Mouse (Mus musculus) stomach, embryonic 14.5 days (tissue): ENCODE data around the gene Sema6c. TPM values are rescaled to one million over a fixed set of nuclear protein-coding genes. Genes with fewer than 3 reads are reported as not detected.
"Not testable (repeated sequence)": the region's sequence is repeated elsewhere in the genome, so short reads cannot be mapped to it uniquely, and the experiment has no call there.

ENCODE experiments used
- ATAC-seq: fragments of 200-750 bp; cut with Nextera tagmentation; 2 replicates; pipeline ENCODE4 v1.8.0; 2017; ENCODE audit warnings: low read depth, moderate TSS enrichment; ENCODE audit not compliant: insufficient number of reproducible peaks, insufficient read depth, low FRiP score
- H3K27ac ChIP-seq: fragments of 300-500 bp; sonication (generic); 2 replicates; pipeline ENCODE4 v1.5.1; 2014; ENCODE audit warnings: mild to moderate bottlenecking, low read length, moderate library complexity, mixed read lengths
- H3K27me3 ChIP-seq: fragments of 300-500 bp; sonication (generic); 2 replicates; pipeline ENCODE4 v1.6.1; 2014; ENCODE audit warnings: low read length, control low read depth, mixed read lengths; ENCODE audit not compliant: control insufficient read depth, insufficient read depth
- H3K36me3 ChIP-seq: fragments of 300-500 bp; sonication (generic); 2 replicates; pipeline ENCODE4 v1.6.1; 2014; ENCODE audit warnings: mild to moderate bottlenecking, control low read depth, low read length, moderate library complexity, mixed read lengths; ENCODE audit not compliant: control insufficient read depth, insufficient read depth
- H3K4me1 ChIP-seq: fragments of 300-500 bp; sonication (generic); 2 replicates; pipeline ENCODE4 v1.6.1; 2014; ENCODE audit warnings: low read length, control low read depth, mixed read lengths; ENCODE audit not compliant: control insufficient read depth, insufficient read depth
- H3K4me2 ChIP-seq: fragments of 300-500 bp; sonication (generic); replicated peaks from 2 replicates; pipeline ENCODE4 v1.6.1; 2014; ENCODE audit warnings: low read depth, low read length, control low read depth
- H3K4me3 ChIP-seq: fragments of 300-500 bp; sonication (generic); 2 replicates; pipeline ENCODE4 v1.5.1; 2014; ENCODE audit warnings: low read depth, low read length, control low read depth
- H3K9ac ChIP-seq: fragments of 300-500 bp; sonication (generic); replicated peaks from 2 replicates; pipeline ENCODE4 v1.6.1; 2014; ENCODE audit warnings: low read depth, mild to moderate bottlenecking, control low read depth, low read length, moderate library complexity, mixed read lengths
- H3K9me3 ChIP-seq: fragments of 300-500 bp; sonication (generic); 2 replicates; pipeline ENCODE4 v1.6.1; 2016; ENCODE audit warnings: low read depth, low read length, control low read depth; ENCODE audit not compliant: control insufficient read depth
- WGBS: fragments of 180-500 bp; shearing (Covaris S2); extraction: QIAGEN DNeasy Blood & Tissue Kit; methylation state at CpG from one replicate; pipeline ENCODE4 v1.1.7; 2014; 5-methylcytosine and 5-hydroxymethylcytosine counted together
- polyA plus RNA-seq: library from polyadenylated mRNA; unstranded; fragments of >200 nt; fragmentation: Nextera tagmentation; extraction: Ambion mirVana; gene quantifications from 2 replicates; pipeline ENCODE4 v1.2.1, GENCODE M21; 2014

Sema6c gene
- polyA plus RNA-seq, 1 experiment from 2014 or later, result 5.8 TPM

- WGBS, result 92% methylated on average over 6 of the region's 6 CpGs
- no peaks in the 10 kb centered on the region for H3K27me3 ChIP-seq
- no peaks in the 10 kb centered on the region for H3K9me3 ChIP-seq
- H3K36me3 ChIP-seq, result peaks cover 63% of the 10 kb centered on the region
- H3K4me2 ChIP-seq, result no peak overlapping the region
- H3K9ac ChIP-seq, result no peak overlapping the region
- no peak overlapping the region for H3K27ac ChIP-seq
- no peak overlapping the region for H3K4me3 ChIP-seq
- no peak for ATAC-seq
- H3K4me1 ChIP-seq, result no peaks in the 10 kb centered on the region
Observed at GRCm38 (mm10) chr3:95203880-95204279, 43.6 kb downstream of the Sema6c start.

- Histone ChIP-seq H3K36me3 (peaks cover 41% of the 10 kb centered on the region), H3K27me3 (no peaks in the 10 kb centered on the region), H3K27ac (no peak overlapping the region), H3K9me3 (no peaks in the 10 kb centered on the region), H3K4me3 (no peak overlapping the region), H3K4me2 (no peak overlapping the region), H3K4me1 (no peaks in the 10 kb centered on the region), H3K9ac (no peak overlapping the region)
- 80% methylated on average over 4 of the region's 4 CpGs for WGBS
- ATAC-seq, result no peak
Observed at GRCm38 (mm10) chr3:95208286-95208685, 48.0 kb downstream of the Sema6c start.

GRCm38 (mm10) chr3:95210585-95210984 lies 50.3 kb downstream of the Sema6c start:
- Histone ChIP-seq H3K9me3 (no peaks in the 10 kb centered on the region), H3K27ac (no peak overlapping the region), H3K9ac (no peak overlapping the region), H3K4me3 (no peak overlapping the region), H3K27me3 (no peaks in the 10 kb centered on the region), H3K36me3 (peaks cover 21% of the 10 kb centered on the region), H3K4me1 (no peaks in the 10 kb centered on the region), H3K4me2 (no peak overlapping the region)
- WGBS, result 82% methylated on average over 2 of the region's 2 CpGs
- ATAC-seq, result no peak

- not testable (repeated sequence) for H3K4me1 ChIP-seq, ATAC-seq, H3K9me3 ChIP-seq, H3K4me3 ChIP-seq, H3K27me3 ChIP-seq, H3K4me2 ChIP-seq, H3K27ac ChIP-seq, H3K9ac ChIP-seq
- 95% methylated on average over 7 of the region's 10 CpGs for WGBS
- peaks cover 15% of the 10 kb centered on the region for H3K36me3 ChIP-seq
Observed at GRCm38 (mm10) chr3:95212889-95213608, 52.8 kb downstream of the Sema6c start.

GRCm38 (mm10) chr3:95213609-95213975 lies 53.3 kb downstream of the Sema6c start:
- Histone ChIP-seq H3K9me3 (no peaks in the 10 kb centered on the region), H3K9ac (no peak overlapping the region), H3K36me3 (peaks cover 13% of the 10 kb centered on the region; the same call in 1 of the 2 replicates), H3K4me3 (no peak overlapping the region), H3K27ac (no peak overlapping the region), H3K4me2 (no peak overlapping the region), H3K27me3 (no peaks in the 10 kb centered on the region), H3K4me1 (peaks cover 6% of the 10 kb centered on the region; the same call in 1 of the 2 replicates)
- WGBS, result 94% methylated on average over 1 of the region's 1 CpGs
- ATAC-seq, result no peak

- ATAC-seq, result peak; percentile 17
- peak overlapping the region; percentile 99 for H3K27ac ChIP-seq
- H3K4me1 ChIP-seq, result peaks cover 6% of the 10 kb centered on the region; the same call in 1 of the 2 replicates
- H3K4me3 ChIP-seq, result peak overlapping the region; percentile 60
- no peaks in the 10 kb centered on the region for H3K9me3 ChIP-seq
- peaks cover 19% of the 10 kb centered on the region for H3K36me3 ChIP-seq
- H3K27me3 ChIP-seq, result no peaks in the 10 kb centered on the region
- 0 out of 2 replicates have a peak overlapping the region, but pooled peaks have one; percentile 83 for H3K9ac ChIP-seq
- H3K4me2 ChIP-seq, result peak overlapping the region; percentile 51
- WGBS, result 11% methylated on average over 4 of the region's 4 CpGs
Observed at GRCm38 (mm10) chr3:95216655-95217254, 56.5 kb downstream of the Sema6c start.

GRCm38 (mm10) chr3:95217255-95218134 lies 57.2 kb downstream of the Sema6c start, which contains the start of gene Gabpb2:
Gabpb2 (minus strand) TSS chr3:95217916.
- H3K4me1 ChIP-seq, result peaks cover 6% of the 10 kb centered on the region; the same call in 1 of the 2 replicates
- no peaks in the 10 kb centered on the region for H3K27me3 ChIP-seq
- H3K4me2 ChIP-seq, result peak within 1 kb of the TSS; percentile 51
- H3K9ac ChIP-seq, result peak within 1 kb of the TSS; percentile 83
- under 1% methylated on average over 55 of the region's 56 CpGs for WGBS
- ATAC-seq, result peak; percentile 90
- H3K4me3 ChIP-seq, result peak within 1 kb of the TSS; percentile 60
- peak within 1 kb of the TSS; percentile 99 for H3K27ac ChIP-seq
- H3K36me3 ChIP-seq, result peaks cover 22% of the 10 kb centered on the region
- H3K9me3 ChIP-seq, result no peaks in the 10 kb centered on the region

- Histone ChIP-seq H3K27me3 (no peaks in the 10 kb centered on the region), H3K9ac (peak overlapping the region; percentile 83; the same call in 1 of the 2 replicates), H3K4me2 (peak overlapping the region; percentile 51), H3K27ac (peak overlapping the region; percentile 99), H3K4me3 (peak overlapping the region; percentile 60), H3K9me3 (no peaks in the 10 kb centered on the region), H3K4me1 (peaks cover 6% of the 10 kb centered on the region; the same call in 1 of the 2 replicates), H3K36me3 (peaks cover 27% of the 10 kb centered on the region)
- 74% methylated on average over 6 of the region's 6 CpGs for WGBS
- no peak for ATAC-seq
Observed at GRCm38 (mm10) chr3:95218466-95219137, 58.3 kb downstream of the Sema6c start.
